Mouse (Mus musculus): Measurements from ENCODE around the gene Pard6b.

GRCm38 (mm10) chr2:168046467-168046866 lies 34.3 kb upstream of the Pard6b start:
- TF ChIP-seq CTCF (IDR thresholded peaks at IDR 0.05; ENCODE audit: insufficient read depth, low read depth, low read length): no peak
- TF ChIP-seq POLR2A (IDR thresholded peaks at IDR 0.05; ENCODE audit: insufficient read depth, low read depth, low read length): no peak

Measured in olfactory bulb, adult 2 months (tissue).